Mouse (Mus musculus): Measurements from ENCODE around the gene Snrnp25.

Snrnp25 gene

GRCm38 (mm10) chr11:32222570-32223194 lies 17.5 kb downstream of the Snrnp25 start:
- no peak for DNase-seq (ENCODE audit: inconsistent age in 2 of 2, low spot score in 1 of 2)

GRCm38 (mm10) chr11:32223297-32223967 lies 18.2 kb downstream of the Snrnp25 start:
- DNase-seq (ENCODE audit: inconsistent age in 2 of 2, low spot score in 1 of 2): peak in 1 of 2 experiments; percentile 38

- peak; percentile 74 to 92 for DNase-seq (ENCODE audit: inconsistent age in 2 of 2, low spot score in 1 of 2)
Observed at GRCm38 (mm10) chr11:32224468-32225139, 19.4 kb downstream of the Snrnp25 start.

GRCm38 (mm10) chr11:32225222-32226104 lies 20.2 kb downstream of the Snrnp25 start:
- peak; percentile 43 to 72 for DNase-seq (ENCODE audit: inconsistent age in 2 of 2, low spot score in 1 of 2)

- DNase-seq (ENCODE audit: inconsistent age in 2 of 2, low spot score in 1 of 2): peak; percentile 92 to 97
Observed at GRCm38 (mm10) chr11:32226124-32226871, 21.1 kb downstream of the Snrnp25 start, which contains the start of gene Mpg. TSS of gene Mpg (plus strand) at chr11:32226505.

DNA sequence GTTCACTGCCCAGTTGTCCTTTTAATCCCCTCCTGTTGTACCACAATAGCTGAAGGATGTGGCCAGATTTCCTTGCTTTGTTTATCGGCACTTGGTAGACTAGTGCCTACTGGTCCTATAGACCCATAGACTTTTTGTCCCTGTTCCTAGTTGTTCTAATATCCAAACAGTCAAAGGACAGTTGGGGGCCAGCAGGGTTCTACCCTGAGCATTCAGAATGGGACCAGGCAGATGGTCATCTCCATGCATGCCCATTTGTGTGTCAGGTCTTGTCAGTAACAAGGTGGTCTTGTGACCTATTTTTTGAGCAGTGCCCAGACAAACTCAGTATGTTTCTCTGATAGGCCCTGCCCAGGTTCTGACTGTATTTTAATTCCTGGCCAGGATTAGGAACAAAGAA lies 21.8 kb downstream of the Snrnp25 start:
- no peak for DNase-seq (ENCODE audit: inconsistent age in 2 of 2, low spot score in 1 of 2)

- DNase-seq (ENCODE audit: inconsistent age in 2 of 2, low spot score in 1 of 2): peak in 1 of 2 experiments; percentile 49
Observed at GRCm38 (mm10) chr11:32227555-32227954, 22.3 kb downstream of the Snrnp25 start.

DNA sequence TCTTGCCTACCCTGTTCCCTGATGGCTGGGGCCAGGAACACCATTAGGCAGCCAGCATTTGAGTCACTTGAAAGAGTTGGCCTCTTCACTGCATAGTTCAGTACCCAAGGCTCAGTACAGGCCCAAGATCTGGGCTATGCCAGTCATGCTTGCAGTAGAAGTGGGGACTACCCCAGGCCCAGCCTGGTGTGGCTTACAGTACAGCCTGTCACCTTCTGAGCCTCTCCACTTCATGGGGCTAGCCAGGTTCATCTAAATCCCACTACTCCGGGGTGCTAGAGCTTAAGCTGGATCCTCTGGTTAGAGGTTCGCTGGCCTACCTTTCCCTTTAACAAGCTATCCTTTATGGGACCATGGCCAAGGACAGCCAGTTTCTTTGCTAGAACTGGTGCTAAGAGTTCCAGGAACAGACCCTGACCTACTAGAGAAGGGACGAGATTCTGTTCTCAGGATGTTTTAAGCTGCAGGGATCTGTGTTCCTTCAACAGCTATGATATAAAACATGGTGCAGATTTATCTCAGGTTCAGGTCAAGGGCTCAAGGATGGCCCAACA lies 23.2 kb downstream of the Snrnp25 start:
- peak; percentile 65 to 84 for DNase-seq (ENCODE audit: inconsistent age in 2 of 2, low spot score in 1 of 2)

- peak in 1 of 2 experiments; percentile 44 for DNase-seq (ENCODE audit: inconsistent age in 2 of 2, low spot score in 1 of 2)
Observed at GRCm38 (mm10) chr11:32230220-32230619, 25.0 kb downstream of the Snrnp25 start.

DNA sequence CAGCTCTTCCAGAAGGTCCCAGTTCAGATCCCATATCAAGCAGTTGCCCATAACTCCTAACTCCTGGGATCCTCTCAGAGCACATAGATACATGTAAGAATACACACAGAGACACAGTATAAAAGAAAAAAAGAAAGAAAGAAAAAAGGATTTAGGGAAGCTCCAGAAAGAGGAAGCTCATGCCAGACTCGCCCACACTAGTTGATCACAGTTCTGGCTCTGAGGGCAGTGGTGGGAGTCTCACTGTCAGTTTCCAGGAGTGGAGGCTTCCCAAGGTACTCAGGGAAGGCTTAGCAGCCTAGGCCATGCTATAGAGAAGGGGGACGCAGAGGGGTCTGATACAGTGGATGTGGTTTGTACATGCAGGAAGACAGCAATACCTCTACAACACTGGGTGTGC lies 25.9 kb downstream of the Snrnp25 start:
- DNase-seq (ENCODE audit: inconsistent age in 2 of 2, low spot score in 1 of 2): no peak

GRCm38 (mm10) chr11:32232848-32233247 lies 27.6 kb downstream of the Snrnp25 start:
- peak; percentile 43 to 53 for DNase-seq (ENCODE audit: inconsistent age in 2 of 2, low spot score in 1 of 2)

GRCm38 (mm10) chr11:32233895-32234294 lies 28.7 kb downstream of the Snrnp25 start:
- peak in 1 of 2 experiments; percentile 37 for DNase-seq (ENCODE audit: inconsistent age in 2 of 2, low spot score in 1 of 2)

- DNase-seq (ENCODE audit: inconsistent age in 2 of 2, low spot score in 1 of 2): peak in 1 of 2 experiments; percentile 62
Observed at GRCm38 (mm10) chr11:32234816-32235485, 29.7 kb downstream of the Snrnp25 start.

DNA sequence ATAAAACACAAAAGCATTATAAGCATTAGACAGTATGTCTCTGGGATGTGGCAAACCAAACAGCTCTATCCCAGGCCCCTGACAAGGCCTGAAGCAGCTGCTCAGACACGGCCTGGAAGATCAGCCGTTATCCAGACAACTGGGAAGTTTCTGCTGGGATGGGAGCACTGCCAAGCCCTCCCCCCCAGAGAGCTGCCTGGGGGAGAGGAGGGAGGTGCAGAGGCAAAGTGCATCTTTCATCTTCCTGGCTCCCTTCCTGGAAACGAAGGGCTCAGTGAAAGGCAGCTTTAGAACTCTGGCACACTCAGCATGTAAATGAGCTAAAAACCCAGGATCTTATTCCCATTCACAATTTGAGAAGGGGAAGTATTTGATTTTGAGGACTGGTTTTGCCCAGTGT lies 30.4 kb downstream of the Snrnp25 start:
- DNase-seq (ENCODE audit: inconsistent age in 2 of 2, low spot score in 1 of 2): peak; percentile 80 to 90

DNA sequence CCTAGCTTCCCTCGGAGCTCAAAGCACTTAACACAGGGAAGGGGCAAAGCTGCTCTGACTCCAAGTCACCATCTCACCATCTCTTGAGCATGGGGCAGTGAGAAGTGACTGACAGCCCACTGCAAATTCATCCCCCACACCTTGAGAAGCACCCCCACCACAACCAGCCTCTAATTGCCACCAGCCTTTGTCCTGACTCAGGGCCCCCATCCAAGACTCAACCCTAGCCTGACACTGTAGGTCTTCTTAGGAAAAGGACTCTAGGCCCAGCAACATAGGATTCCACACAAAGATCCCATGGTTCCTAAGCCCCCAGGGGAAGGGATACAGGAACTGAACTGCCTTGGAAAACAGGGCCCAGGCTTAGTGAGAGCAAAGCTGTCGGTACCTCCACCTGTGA lies 30.9 kb downstream of the Snrnp25 start:
- DNase-seq (ENCODE audit: inconsistent age in 2 of 2, low spot score in 1 of 2): peak in 1 of 2 experiments; percentile 43

DNA sequence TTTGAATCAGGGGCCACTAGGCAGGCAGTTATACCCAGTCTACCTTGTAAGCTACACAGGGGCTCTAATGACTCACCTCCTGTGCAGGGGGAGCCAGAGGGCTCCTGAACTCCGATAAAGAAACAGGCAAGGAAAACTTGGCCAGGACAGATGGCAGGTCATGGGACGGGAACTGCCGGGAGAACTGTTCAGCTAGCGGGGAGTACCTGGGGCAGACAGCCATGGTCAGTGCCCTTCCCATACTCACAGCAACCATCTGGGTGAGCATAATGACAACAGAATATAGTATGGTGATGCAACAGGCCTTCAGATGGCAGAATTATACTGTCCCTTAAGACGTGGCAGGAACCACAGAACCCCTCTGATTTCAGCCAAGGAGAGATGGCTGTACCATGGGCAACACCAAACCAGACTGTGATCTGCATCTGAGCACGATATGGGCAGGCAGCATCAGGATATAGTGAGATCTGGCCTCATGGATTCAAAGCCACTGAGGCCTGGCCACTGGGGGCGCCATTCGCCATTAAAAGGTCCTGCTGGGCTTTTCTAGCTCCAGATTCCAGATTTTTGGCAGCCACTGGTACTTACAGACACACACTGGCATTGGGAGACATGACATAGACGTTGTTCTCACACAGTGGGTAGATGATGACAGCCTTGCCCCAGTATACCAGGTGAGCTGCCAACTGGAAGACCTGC lies 31.6 kb downstream of the Snrnp25 start:
- peak; percentile 57 to 85 for DNase-seq (ENCODE audit: inconsistent age in 2 of 2, low spot score in 1 of 2)

GRCm38 (mm10) chr11:32237411-32237795 lies 32.2 kb downstream of the Snrnp25 start:
- DNase-seq (ENCODE audit: inconsistent age in 2 of 2, low spot score in 1 of 2): no peak

DNA sequence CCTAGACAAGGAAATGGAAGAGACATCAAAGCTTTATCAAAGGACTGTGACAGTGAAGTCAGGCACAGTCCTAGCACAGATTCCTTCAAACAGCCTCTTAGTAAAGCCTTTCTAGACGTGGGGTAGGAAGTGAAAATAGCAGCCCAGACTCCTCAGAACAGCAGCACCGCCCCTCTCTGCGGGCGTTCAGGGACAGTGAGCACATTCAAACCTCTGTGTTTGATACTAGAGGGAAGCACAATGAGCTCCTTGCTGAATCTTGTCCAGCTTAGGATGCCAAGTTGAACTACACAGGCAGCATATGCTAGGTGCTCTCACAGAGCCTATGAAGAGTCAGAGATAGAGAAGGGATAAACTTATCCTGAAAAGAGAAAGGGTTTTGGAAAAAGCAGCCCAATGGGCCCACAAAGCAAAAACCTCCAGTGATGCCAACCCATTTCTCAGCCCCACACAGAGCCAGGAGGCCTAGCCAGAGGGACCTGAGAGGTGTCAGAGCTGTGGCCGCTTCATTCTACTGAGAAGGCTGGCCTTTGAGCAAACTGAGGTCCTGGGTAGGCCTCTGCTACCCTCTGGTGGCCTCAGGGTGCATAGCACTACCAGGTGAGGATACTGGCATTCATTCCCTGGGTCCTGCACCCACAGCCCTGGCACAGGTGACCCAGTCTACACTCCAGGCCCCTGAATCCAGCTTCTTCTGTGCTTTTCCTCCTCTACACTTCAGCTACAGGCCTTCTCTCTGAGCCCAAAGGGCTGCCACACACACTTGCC lies 33.1 kb downstream of the Snrnp25 start:
- peak; percentile 74 to 93 for DNase-seq (ENCODE audit: inconsistent age in 2 of 2, low spot score in 1 of 2)
